Mouse (Mus musculus): ENCODE measurements around the gene Stxbp2.
A peak's percentile ranks its signal among the peaks of the same experiment; 100 is the strongest.
"Not testable (repeated sequence)": the region's sequence is repeated elsewhere in the genome, so short reads cannot be mapped to it uniquely, and the experiment has no call there.

Gene Stxbp2

DNA sequence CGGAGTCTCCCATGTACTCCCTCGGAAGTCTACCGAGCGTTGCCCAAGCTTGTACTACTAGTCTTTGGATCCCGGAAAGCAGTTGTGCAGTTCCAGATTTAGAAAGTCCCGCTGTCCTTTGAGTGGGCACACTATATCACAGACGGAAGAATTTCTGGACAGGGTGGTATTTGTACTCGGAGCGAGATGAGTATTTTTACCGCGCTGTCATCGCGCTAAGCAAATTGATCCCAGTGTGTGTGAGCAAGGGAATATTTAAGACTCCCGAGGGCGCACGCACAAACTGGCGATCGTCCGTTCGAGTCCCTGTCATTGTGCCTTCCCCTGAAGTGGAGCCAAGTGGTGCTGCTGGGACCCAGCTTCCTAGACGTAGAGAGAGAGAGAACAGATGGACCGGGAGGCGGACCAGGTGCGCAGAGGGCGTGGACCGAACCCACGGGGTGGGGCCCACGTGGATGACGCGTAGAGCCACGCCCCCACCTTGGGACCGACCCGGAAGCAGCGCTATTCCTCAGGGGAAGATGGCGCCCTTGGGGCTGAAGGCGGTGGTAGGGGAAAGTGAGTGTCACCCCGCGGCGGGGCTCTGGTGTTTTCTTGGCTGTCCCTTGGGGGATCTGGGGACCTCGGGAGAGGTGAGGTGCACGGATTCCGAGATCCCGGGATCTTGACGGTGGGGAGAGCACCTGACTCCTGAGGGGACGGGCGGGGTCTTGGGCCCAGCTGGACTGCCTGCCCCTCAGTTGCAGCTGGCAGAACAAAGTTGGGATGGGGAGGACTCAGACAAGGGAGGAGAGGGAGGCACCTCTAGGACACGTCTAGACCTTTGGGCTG, at the start of gene Stxbp2:
Gene Stxbp2, plus strand, starts transcription at position 309 of the 831 bp plus-strand sequence.
- peak; percentile 78 for DNase-seq (ENCODE audit: low spot score)

DNA sequence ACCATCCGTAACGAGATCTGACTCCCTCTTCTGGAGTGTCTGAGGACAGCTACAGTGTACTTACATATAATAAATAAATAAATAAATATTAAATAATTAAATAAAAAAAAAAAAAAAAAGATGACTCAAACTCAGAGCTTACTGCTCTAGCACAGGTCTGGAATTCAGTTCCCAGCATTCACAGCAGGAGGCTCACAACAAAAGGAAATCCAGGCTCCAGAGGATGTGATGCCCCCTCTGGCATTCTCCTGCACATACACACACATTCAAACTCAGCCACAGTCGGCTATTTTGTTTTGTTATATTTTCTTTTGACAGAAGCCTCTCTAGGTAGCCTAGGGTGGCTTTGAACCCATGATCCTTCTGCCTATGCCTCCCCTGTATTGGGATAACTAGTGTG, 48.8 kb upstream of the Stxbp2 start:
- not testable (repeated sequence) for DNase-seq (ENCODE audit: low spot score)

DNA sequence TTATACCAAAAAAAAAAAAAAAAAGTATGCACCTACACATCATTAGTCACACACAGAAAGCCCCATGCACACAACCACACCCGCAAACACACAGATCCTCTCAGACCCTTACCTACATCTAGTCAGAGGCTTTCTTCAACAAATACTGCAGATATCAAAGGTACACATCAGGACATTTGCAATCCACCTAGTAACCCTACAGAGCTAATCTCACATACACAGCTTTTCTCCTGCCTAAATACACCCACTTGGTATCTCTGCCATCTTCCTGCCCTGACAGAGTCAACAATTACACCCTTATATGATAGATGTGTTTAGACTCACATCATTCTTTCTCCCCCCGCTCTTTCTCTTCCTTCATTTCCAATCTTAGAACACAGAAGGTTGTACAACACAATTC, 44.3 kb upstream of the Stxbp2 start:
- DNase-seq (ENCODE audit: low spot score) = no peak

DNA sequence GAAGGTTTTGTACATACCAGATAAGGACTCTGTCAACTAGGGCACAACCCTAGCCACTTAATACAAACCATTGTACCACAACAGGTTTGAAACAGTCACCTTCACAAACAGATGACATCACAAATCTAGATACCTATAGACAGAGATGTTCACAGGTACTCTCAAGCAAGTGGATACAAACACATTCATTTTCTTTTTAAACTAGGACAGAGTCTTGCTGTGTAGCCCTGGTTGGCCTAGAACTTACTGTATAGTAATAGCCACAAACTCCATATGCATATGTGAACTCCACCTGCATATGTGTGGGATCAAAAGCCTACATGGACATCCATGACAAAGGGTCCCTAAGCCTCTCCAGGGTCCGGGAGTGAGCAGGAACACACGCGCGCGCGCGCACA, 43.8 kb upstream of the Stxbp2 start, which contains the start of gene Camsap3:
Gene Camsap3, plus strand, starts transcription at position 301 of the 398 bp plus-strand sequence.
- peak; percentile 2 for DNase-seq (ENCODE audit: low spot score)

DNA sequence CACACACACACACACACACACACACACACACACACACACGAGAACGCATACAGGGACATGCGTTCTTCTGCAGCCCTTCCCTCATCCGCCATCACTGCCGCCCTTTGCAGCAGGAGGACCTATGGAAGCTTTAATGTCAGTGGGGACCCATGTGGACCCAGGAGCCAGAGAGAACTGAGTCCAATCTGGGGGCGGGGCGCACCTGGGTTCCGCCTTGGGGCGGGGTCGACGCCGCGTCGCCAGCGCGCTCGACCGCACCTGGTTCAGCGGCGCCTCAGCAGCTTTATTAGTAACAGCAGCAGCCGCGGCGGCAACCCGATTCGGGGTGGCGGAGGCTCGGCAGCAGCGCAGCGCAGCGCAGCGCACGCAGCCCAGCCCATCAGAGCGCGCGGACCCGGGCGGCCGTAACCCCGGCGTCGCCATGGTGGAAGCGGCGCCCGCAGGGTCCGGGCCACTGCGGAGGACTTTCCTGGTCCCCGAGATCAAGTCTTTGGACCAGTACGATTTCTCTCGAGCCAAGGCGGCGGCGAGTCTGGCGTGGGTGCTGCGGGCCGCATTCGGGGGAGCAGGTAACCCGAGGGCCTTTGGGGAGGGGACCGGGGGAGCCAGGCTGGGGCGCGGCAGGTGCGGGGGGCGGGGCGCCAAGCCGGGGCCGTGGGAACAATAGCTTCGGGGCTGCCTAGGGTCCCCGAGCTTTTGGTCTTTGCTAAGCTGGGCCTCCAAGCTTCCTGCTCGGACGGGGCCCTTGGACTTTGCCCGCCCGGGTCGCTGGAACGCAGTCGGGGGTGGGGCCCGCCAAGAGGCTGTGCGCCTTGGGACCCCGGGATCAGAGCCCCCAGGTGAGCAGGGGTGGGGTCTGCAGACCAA, 43.1 kb upstream of the Stxbp2 start:
- peak; percentile 75 for DNase-seq (ENCODE audit: low spot score)

DNA sequence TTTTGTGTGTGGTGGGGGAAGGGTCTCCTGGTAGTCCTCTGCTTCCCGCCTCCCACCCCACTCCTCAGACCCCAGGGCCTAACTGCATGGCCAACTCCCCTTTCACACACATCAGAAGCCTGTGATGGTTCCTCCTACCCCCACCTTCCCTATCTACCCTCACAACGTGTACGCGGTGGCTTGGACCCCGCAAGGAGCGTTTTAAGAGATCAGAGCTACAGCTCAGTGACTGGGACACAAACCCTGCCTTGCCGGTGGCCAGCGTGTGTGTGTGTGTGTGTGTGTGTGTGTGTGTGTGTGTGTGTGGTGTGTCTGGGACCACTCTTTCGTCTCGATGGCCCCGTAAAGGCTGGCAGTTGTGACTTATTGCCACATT, 42.5 kb upstream of the Stxbp2 start:
- no peak for DNase-seq (ENCODE audit: low spot score)

DNA sequence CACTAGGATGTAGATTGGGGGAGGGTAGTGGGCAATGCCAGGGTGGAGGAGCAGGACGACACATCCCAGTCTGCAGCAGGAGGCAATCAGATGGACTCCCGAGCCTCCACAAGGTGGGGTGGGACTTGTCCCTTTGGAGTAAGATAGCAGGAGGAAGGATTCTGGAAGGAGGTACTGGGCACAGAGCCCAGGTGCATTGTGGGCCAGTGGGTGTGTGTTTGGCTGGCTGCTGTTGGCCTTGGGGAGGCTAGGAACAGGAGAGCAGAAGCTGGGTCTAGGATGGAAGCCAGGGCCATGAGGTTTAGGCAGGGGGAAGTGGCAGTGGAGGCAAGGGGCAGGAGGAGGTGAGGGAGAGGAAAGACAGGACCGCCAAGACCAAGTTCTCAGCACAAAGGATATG, 37.3 kb upstream of the Stxbp2 start:
- DNase-seq (ENCODE audit: low spot score) = no peak

DNA sequence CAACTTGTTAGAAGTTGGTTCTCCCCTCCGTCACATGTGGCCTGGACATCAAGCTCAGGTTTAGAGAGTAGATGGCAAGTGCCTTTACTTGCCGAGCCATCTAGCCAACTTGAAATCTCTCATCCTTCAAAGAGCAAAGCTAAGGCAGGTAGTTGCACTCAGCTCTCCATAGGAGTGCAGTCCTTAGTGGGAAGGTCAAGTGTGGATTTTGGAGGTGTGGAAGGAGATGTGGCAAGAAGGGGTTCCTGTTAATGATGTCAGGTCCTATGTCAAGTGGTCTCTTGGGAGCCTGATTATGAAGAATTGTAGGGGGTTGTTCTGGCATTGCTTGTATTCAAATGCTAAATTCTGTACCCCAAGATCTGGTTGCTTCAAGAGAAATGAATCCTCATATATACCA, 36.3 kb upstream of the Stxbp2 start:
- DNase-seq (ENCODE audit: low spot score) = no peak

DNA sequence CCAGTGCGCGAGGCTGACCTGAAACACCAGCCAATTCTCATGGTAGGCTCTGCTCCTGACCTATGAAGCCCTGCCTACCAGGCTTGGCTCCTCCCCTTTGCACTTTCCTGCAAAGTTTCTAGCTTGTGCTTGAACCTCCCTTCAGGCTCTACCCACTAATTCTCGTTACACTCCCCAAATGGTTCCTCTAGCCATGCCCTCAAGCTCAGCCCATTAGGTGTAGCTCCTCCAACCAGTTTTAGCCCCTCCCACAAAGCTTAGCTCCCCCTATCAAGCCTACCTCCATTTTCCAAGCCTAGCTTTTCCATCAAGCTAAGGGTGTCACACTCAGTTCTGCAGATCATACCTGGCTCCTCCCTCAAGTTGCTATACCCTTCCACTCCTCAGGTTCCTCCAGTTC, 32.7 kb upstream of the Stxbp2 start:
- DNase-seq (ENCODE audit: low spot score) = no peak

DNA sequence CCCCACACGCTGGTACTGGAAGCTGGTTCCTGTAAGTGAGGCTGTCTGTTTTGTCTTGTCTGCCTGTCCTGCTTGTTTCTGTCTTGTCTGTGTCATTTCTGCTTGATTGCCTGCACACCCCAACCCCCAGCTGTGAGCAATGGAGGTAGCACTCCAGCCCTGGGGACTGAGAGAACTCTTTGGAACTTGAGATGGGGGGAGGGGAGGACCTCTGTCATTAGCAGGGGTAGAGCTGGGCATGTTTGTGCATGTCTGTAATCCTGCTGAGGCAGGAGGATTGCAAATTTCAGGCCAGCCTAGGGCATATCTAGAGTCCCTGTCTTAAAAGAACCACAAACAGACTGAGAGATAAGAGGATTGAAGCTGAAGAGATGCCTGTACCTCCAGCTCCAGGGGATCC, 31.5 kb upstream of the Stxbp2 start:
- no peak for DNase-seq (ENCODE audit: low spot score)

DNA sequence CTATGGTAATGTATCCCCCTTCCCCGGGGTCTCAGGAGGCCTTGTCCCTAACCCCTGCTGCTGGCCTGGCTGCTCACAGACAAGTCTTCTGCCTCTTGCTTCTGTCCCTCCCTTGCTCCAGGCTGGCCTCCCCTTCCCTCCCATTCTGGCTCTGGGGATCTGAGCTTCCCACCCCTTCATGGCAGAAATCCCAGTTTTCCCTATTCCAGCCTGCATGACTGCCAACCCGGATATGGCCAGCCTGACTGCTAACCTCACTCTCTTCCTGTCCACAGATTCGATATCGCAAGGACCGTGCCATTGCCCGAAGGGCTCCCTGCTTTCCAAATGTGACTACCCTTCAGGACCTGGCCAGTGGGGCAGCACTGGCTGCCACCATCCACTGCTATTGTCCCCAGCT, 30.4 kb upstream of the Stxbp2 start:
- DNase-seq (ENCODE audit: low spot score) = no peak

DNA sequence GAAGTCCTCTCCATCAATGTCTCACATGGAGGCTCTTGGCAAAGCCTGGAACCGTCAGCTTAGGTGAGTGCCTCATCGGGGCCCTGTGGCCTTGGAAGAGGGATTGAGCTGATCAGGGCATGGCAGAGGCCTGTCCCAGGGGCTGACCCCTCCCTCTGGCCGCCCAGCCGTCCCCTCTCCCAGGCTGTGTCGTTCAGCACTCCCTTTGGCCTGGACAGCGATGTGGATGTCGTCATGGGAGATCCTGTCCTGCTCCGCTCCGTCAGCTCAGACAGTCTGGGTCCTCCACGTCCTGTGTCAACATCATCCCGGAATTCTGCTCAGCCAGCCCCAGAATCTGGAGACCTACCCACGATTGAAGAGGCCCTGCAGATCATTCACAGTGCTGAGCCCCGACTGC, 27.3 kb upstream of the Stxbp2 start:
- DNase-seq (ENCODE audit: low spot score) = no peak

DNA sequence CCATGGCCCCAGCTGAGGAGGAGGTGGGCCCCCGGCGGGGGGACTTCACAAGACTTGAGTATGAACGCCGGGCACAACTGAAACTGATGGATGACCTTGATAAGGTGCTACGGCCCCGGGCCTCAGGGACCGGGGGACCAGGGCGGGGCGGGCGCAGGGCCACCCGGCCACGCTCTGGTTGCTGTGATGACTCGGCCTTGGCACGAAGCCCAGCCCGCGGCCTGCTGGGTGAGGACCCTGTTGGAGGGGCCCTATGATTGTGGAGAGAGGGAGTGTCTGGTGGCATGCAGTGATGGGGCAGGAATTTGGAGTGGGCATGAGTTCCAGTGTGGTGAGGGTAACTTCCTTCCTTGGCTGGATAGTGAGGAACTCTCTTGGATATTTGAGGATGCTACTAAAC, 24.2 kb upstream of the Stxbp2 start:
- no peak for DNase-seq (ENCODE audit: low spot score)

DNA sequence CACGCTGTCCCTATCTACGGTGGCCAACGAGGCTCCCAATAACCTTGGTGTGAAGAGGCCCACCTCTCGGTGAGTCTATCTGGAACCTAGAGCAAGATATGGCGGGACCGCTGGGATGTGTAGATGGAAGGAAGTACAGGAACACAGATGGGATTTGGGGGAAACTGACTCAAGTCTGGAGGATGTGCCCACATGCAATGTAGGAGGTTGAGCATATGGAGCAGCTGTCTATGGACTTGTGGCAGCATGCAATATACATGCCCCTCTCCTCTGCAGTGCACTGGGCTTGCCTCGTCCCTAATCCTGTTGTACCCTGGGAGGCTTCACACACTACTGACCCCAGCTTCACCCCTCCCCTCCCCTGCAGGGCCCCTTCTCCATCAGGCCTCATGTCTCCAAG, 22.9 kb upstream of the Stxbp2 start:
- DNase-seq (ENCODE audit: low spot score) = no peak

DNA sequence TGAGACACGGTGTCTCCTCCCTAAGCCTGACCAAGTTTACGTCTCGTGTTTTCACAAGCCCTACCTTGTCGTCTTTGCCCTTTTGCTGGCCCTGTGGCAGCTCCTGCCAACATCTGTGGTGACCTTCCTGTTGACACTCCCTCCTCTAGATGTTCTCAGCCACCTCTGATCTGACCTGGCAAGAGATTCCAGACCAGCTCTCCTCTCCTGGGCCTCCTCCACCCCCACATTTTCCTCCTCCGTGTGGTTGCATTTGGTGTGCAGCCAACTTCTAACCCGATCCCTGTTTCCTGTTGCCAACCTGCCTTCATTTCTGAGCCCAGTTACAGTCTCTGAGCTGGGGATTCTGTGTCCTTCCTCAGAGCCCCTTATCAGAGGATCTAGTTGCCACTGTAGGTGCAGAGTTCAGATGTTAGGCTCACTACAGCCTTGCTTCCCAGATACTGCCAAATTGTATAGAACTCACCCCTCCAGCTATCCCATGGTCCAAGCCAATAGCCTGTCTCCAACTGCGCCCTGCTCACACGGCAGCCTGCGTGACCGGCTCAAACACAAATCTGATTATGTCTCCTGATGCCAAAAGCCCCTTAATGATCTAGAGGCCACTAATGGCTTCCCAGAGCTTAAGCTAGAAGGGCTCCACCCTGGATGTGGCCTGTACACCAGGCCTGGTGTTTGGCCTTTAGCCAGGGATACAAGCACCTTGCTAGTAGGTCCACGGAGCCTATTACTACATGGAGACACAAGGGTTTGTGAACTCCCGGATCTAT, 21.5 kb upstream of the Stxbp2 start:
- no peak for DNase-seq (ENCODE audit: low spot score)

DNA sequence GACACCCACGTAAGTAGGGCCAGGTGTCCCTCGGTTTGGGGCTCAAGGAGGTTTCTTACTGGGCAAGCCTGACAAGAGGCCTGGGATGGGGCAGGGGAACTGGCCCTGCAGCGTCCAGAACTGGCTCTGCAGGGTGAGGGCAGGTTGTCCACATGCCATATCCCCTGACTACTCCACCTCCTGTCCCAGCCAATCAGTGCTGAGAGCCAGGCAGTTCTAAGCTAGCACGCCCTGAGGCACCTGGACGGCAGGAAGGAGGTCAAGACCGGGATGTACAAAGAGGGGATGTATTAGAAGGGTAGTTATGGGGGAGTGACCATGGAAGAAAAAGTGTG, 21.0 kb upstream of the Stxbp2 start:
- DNase-seq (ENCODE audit: low spot score) = no peak

DNA sequence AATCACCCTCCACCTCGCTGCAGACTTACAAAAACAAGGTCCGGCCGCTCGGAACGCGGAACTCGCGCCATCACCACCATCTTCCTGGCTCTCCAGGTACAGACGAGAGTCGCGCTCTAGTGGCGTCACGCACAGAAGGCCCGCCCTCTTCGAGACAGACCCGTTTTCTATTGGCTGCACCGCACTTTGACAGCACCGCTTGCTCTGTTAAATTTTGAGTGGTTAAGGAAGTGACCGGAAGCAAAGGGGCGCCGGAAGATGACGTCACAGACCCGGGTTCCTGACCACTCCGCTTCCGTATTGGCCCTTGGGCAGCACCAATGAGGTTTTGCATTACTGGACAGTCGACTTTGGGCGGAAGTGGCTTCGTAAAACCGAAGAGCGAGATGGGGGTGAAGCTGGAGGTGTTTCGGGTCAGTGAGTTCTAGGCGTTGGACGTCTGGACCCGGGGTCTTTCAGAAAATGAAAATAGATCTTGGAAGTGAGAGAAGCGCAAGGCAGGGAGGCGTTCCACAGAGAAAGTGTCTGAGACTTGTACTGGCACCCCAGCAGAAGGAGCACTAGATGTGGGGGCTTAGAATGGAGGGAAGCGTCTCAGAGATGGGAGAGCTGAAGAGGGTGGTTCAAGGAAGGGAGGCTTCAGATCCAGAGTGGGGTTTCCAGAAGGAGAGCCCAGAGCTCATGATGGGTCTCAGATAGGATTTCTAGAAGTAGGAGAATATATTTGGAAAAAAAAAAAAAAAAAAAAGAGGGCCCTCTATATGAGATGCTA, 9.4 kb upstream of the Stxbp2 start, which contains the start of the genes Xab2 and Pet100:
Gene Xab2, minus strand, starts transcription at position 118 of the 772 bp plus-strand sequence.
Gene Pet100, plus strand, starts transcription at position 350 of the 772 bp plus-strand sequence.
- peak; percentile 100 for DNase-seq (ENCODE audit: low spot score)

DNA sequence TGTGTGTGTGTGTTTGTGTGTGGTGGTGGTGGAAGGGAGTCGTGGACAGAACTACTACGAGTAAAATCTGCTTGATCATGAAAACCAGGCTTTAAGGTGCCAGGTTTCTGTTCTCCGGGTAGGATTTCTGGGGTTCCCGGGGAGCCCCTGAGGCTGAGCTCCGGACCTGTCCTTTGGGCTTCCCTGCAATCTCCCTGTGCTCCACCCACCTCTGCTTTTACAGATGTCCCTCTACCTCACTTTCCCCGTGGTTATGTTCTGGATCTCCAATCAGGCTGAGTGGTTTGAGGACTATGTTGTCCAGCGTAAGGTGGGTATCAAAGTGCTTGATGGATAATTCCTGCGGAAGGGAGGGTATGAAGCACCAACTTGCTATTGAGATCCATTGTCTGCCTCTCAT, 8.6 kb upstream of the Stxbp2 start:
- no peak for DNase-seq (ENCODE audit: low spot score)

DNA sequence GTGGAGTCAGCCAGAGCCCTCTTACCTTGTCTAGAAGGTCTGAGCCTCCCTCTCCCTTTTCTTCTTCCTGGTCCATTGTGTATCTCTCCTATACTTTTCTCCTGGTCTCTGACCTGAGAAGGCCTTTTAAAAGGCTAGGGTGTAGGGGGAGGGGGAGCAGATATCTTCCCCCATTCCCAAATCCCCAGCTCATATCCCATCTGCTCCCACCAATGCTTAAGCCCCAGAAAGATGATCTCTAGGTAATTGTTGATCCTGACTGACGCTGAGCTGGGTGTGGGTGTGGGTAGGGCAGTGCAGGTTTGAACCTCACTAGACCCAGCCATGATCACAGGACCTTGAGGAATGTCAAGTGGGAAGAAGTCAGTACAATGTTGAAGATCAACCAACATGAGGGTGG, 5.3 kb upstream of the Stxbp2 start, which contains the start of gene Pcp2:
Gene Pcp2, minus strand, starts transcription at position 101 of the 400 bp plus-strand sequence.
- no peak for DNase-seq (ENCODE audit: low spot score)

DNA sequence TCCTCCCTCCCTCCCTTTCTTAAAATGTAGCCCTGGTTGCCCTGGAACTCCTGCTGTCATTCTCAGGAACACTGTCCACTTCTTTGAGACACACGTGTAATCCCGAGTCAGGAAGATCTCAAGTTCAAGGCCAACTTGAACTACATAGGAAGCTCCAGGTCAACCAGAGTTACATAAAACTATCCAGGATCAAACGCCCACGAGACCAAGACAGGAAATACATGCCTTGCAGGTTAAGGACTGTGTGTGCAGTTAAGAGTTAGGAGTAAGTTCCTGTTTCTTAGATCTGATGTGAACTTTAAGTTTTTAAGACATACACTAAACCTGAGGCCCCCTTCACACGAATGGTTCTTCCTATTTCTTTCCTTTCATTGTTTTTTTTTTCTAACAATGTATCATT, 3.8 kb upstream of the Stxbp2 start:
- DNase-seq (ENCODE audit: low spot score) = no peak

DNA sequence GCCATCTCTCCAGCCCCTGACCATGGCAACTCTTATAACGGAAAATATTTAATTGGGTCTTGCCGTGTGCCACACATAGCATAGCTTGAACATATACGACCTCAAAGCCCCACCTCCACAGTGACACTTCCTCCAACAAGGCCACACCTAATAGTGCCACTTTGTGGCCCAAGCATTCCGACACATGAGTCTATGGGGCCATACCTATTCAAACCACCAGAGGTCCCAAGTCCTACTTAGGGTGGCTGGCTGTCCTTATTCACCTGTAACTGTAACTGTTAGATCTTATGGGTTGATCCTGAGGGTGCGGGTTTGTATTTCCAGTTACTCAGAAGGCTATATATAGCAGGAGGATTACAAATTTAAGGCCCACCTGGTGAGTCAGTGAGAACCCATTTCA, 2.7 kb upstream of the Stxbp2 start:
- DNase-seq (ENCODE audit: low spot score) = peak; percentile 55

DNA sequence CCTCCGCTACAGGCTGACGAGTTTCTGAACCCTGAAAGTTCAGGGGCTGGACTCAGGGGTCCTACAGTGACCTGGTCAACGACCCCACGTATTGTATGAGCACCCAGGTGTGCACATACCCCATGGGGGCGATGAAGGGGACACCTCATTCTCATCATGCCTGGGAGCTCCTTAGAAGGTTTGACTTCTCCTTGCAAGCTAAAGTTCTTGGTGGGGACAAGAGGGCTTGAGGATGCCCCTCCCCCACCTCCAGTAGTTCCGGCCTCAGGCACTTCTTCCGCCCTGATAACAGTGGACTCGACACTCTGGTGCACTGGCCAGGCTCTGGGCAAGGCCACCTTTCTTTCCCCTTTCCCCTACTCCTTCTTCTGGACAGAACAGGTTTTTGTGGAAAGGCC, 722 bp downstream of the Stxbp2 start:
- no peak for DNase-seq (ENCODE audit: low spot score)

All from embryo, embryonic 10 days (tissue).